Mouse (Mus musculus) brown adipose tissue, adult 24 weeks (tissue): Measurements from ENCODE around the gene Topbp1. TPM values are rescaled to one million over a fixed set of nuclear protein-coding genes. Genes with fewer than 3 reads are reported as not detected.
A peak's percentile ranks its signal among the peaks of the same experiment; 100 is the strongest.
"Not testable (repeated sequence)": the region's sequence is repeated elsewhere in the genome, so short reads cannot be mapped to it uniquely, and the experiment has no call there.

ENCODE experiments used
- H3K27ac ChIP-seq: fragments of 200-500 bp; replicated peaks from 2 replicates; pipeline ENCODE4 v1.5.1; 2012; ENCODE audit warnings: low read depth, mild to moderate bottlenecking, low read length
- H3K4me1 ChIP-seq: fragments of 200-500 bp; 2 replicates; pipeline ENCODE4 v1.6.1; 2012; ENCODE audit warnings: low read length, mixed read lengths; ENCODE audit not compliant: control insufficient read depth, insufficient read depth, insufficient read length
- H3K4me3 ChIP-seq: fragments of 200-500 bp; 2 replicates; pipeline ENCODE4 v1.5.1; 2012; ENCODE audit warnings: low read depth, mild to moderate bottlenecking, low read length, moderate library complexity; ENCODE audit not compliant: insufficient read depth
- polyA plus RNA-seq: library from polyadenylated mRNA; stranded (reverse); fragments of >200 nt; gene quantifications from 2 replicates; pipeline ENCODE4 v1.2.4, GENCODE M21; 2012; ENCODE audit not compliant: missing spikeins, insufficient read depth, insufficient read length

Gene Topbp1
- polyA plus RNA-seq, 1 experiment, result 6.1 TPM

DNA sequence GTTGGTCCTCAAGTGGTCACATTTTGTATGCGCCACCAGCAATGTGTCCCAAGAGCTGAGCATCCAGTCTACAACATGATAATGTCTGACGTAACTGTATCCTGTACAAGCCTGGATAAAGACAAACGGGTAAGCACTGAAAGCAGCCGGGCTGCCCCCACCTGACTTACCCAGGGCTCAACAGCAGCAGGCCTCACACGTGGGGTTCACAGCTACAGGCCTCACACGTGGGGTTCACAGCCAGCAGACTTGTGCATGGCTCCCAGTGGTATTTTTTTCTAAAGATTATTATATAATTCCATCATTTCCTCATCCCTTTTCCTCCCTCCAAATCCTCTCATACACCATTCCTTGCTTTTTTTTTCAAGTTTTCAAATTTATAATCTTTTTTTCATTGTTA is 4.8 kb downstream of the Topbp1 start:
- no peak overlapping the region for H3K27ac ChIP-seq

DNA sequence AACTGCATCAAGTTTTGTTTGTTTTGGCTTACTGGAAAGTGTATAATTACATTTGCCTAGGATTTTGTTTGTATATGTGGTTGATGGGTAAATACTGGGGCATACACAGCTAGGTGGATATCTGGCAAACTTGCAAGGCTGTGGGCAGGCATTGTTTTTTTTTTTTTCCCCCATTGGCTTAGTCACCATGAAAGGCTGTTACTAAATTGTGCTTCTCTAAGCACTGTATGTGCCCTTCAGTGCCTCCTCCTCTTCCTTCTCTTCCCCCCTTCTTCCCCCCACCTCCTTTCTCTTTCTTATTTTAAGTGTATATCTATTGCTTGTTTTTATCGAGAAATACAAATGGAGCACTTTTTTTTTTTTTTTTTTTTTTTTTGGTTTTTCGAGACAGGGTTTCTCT is 19.7 kb downstream of the Topbp1 start:
- no peak overlapping the region for H3K4me3 ChIP-seq
- no peak overlapping the region for H3K27ac ChIP-seq
- H3K4me1 ChIP-seq, result no peaks in the 10 kb centered on the region

More for the DNA sequence above, 4.8 kb downstream of the Topbp1 start:
- no peaks in the 10 kb centered on the region for H3K4me1 ChIP-seq
- H3K4me3 ChIP-seq, result no peak overlapping the region

DNA sequence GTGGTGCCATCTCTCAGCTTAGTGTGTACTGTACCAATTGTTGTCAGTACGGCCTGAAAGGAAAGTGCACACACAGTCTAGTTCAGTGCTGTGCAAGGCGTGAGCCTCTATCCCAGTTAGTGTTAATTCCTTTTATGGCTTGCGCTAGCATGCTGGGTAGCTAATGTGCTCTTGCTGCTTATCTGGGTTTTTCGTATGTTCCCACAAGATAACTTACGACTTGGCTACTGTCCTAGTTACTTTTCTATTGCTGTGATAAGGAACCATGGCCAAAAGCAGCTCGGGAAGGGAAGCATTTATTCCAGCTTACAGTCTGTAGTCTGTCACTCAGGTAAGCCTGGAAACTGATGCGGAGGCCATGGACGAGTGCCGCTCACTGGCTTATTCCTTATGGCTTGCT is 21.4 kb downstream of the Topbp1 start:
- H3K27ac ChIP-seq, result no peak overlapping the region

GRCm38 (mm10) chr9:103332663-103333062 is 27.6 kb downstream of the Topbp1 start:
- H3K27ac ChIP-seq, result no peak overlapping the region
- no peak overlapping the region for H3K4me3 ChIP-seq
- no peaks in the 10 kb centered on the region for H3K4me1 ChIP-seq

More for the DNA sequence above, 21.4 kb downstream of the Topbp1 start:
- Histone ChIP-seq H3K4me1 (no peaks in the 10 kb centered on the region), H3K4me3 (no peak overlapping the region)

DNA sequence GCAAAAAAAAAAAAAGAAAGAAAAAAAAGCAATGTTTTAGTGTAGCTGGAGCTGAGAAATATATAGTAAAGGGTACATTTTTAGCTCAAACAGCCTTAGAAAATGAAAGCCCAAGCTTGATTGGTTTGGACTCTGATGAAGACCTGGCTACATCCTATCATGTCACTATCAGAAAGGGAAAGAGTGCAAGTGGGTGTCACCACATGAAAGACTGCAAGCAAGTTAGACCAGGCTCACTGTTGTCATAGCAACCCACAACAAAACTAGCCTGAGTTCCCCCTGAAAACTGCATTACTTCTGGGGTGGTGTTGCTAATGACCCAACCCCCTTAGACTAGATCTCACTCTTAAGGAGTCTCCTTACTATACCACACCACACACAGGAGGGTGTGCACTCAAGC is 31.9 kb downstream of the Topbp1 start:
- Histone ChIP-seq H3K4me1 (no peaks in the 10 kb centered on the region), H3K27ac (no peak overlapping the region), H3K4me3 (no peak overlapping the region)

- Histone ChIP-seq H3K4me1 (peaks cover 3% of the 10 kb centered on the region; the same call in 1 of the 2 replicates), H3K27ac (no peak overlapping the region), H3K4me3 (no peak overlapping the region)
Measured at GRCm38 (mm10) chr9:103347045-103347444, 42.0 kb downstream of the Topbp1 start.

GRCm38 (mm10) chr9:103347996-103348490 is 43.0 kb downstream of the Topbp1 start:
- Histone ChIP-seq H3K4me3 (no peak overlapping the region), H3K27ac (no peak overlapping the region), H3K4me1 (peaks cover 3% of the 10 kb centered on the region; the same call in 1 of the 2 replicates)

DNA sequence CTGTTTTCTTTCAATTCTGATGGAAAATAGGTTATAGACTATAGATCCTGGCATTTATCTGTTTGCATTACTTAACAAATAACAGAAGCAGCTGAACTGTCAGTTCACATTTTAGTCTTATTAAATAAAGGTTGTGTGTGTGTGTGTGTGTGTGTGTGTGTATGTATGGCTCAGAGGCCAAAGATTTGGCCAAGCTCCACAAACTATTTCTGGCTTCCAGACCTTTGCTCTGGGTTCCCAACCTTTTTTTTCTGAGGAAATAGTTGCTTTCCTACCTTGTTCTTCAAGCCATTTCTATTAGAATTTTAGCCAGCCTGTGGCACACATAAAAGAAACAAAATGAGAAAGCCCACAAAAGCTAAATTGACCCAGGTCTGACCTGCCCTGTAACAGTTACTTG is 43.8 kb downstream of the Topbp1 start:
- Histone ChIP-seq H3K4me3 (no peak overlapping the region), H3K27ac (no peak overlapping the region), H3K4me1 (peaks cover 3% of the 10 kb centered on the region; the same call in 1 of the 2 replicates)

GRCm38 (mm10) chr9:103353500-103354260 is 48.7 kb downstream of the Topbp1 start:
- not testable (repeated sequence) for H3K4me3 ChIP-seq, H3K27ac ChIP-seq, H3K4me1 ChIP-seq

GRCm38 (mm10) chr9:103357893-103358292 is 52.9 kb downstream of the Topbp1 start:
- H3K4me3 ChIP-seq, result no peak overlapping the region
- no peak overlapping the region for H3K27ac ChIP-seq
- H3K4me1 ChIP-seq, result no peaks in the 10 kb centered on the region

- Histone ChIP-seq H3K27ac (no peak overlapping the region), H3K4me1 (no peaks in the 10 kb centered on the region), H3K4me3 (no peak overlapping the region)
Measured at GRCm38 (mm10) chr9:103358545-103358944, 53.5 kb downstream of the Topbp1 start.

DNA sequence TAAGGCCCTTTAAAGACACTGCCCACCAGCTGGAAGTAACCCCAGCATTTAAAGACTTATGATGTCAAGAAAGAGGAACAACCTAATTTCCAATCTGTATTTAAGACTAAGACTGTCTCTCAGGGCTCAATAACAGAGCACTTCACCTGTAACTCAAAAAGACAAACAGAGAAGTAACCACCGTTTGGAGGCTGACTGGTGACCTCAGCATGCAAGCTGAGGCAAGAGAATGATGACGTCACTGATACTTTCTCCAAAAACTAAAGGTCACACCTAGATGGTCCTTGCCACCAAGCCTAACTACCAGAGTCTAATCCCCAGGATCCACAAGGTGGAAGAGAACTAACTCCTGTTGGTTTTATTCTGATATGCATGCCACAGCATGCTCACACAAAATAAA is 55.6 kb downstream of the Topbp1 start:
- Histone ChIP-seq H3K27ac (no peak overlapping the region), H3K4me1 (no peaks in the 10 kb centered on the region), H3K4me3 (no peak overlapping the region)

DNA sequence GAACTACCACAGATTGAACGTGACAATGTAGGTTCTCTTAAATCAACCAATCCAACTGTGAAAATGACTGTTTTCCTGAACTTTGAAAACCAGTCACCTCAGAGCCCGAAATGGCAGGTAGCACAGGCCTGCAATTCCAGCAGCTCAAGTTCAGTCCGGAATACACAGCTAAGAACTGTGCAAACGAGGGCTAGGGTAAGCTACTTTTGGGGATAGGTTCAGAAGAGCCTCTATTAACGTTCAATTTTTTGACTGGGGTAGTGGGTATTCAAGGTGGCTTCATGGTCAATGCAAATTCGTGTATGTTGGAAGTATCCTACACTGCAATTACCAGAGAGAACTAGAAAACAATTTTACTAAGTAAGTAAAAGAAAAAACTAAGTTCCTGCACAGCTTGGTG is 58.1 kb downstream of the Topbp1 start:
- Histone ChIP-seq H3K4me1 (no peaks in the 10 kb centered on the region), H3K4me3 (no peak overlapping the region), H3K27ac (no peak overlapping the region)

DNA sequence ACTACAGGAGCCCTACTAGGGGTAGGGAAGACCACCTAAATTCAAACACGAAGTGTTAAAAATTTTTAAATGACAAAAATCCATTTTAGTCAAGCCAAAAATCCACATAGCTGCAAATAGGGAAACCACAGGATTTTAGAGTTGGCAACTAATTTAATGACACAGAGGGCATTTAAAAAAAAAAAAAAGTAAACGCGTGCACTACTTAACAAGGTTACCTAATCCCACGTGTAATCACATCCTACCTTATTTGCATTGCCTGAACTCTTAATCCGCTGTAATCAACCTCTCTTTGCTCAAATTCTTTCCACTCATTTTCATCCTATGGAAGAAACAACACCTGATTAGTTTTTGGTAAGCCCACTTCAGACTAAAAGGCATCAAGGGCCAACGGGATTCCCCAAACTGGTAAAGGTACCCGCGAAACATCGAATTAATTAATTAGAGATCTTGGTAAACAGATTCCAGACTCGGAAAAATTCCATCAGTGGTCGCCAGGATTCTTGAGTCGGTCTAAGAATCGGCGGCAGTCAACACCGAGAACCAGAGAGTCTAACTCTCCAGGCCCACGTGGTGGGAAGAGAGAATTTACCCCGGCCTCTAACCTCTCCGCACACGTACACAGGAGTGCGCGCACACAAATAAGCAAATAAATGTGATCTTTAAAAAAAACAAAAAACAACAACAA is 58.9 kb downstream of the Topbp1 start:
- peak overlapping the region; percentile 76 for H3K4me3 ChIP-seq
- H3K4me1 ChIP-seq, result no peaks in the 10 kb centered on the region
- peak overlapping the region; percentile 68 for H3K27ac ChIP-seq

- Histone ChIP-seq H3K27ac (peak overlapping the region; percentile 84), H3K4me3 (peak overlapping the region; percentile 76)
Measured at GRCm38 (mm10) chr9:103364601-103365289, 59.7 kb downstream of the Topbp1 start.

More at GRCm38 (mm10) chr9:103364601-103365289, 59.7 kb downstream of the Topbp1 start:
- H3K4me1 ChIP-seq, result no peaks in the 10 kb centered on the region
